ENCODE assay signal across 13 mouse cellular contexts in genomic region chr4:141504471-141504870, GRCm38 (mm10).
"Had no signal": no experiment of that assay in that cellular context is flagged by ENCODE, and none has a peak within 500 bp of the region (broad histone marks: within the 10 kb centered on the region; RNA-seq: fewer than 3 reads in every experiment).

No protein-coding gene starts in this region.

- H3K27ac ChIP-seq: kidney, embryonic 15.5 days; limb, embryonic 12.5 days; liver, embryonic 15.5 days; lung, embryonic 15.5 days; midbrain, embryonic 12.5 days had no signal

- ATAC-seq: intestine, embryonic 16.5 days; midbrain, embryonic 16.5 days had no signal

- H3K27me3 ChIP-seq: kidney, embryonic 15.5 days; limb, embryonic 12.5 days; liver, embryonic 15.5 days; lung, embryonic 15.5 days; midbrain, embryonic 12.5 days had no signal

- H3K9me3 ChIP-seq: kidney, embryonic 15.5 days; limb, embryonic 12.5 days; liver, embryonic 15.5 days; lung, embryonic 15.5 days; midbrain, embryonic 12.5 days had no signal

- H3K4me2 ChIP-seq: kidney, embryonic 15.5 days; limb, embryonic 12.5 days; liver, embryonic 15.5 days; lung, embryonic 15.5 days; midbrain, embryonic 12.5 days had no signal

- DNase-seq: kidney, adult 2 months; kidney, postnatal 14 days; layer of hippocampus, postnatal 36 days; right cerebral cortex, postnatal 4 days; spleen, adult 18-20 months; thymus, postnatal 36 days had no signal

- H3K36me3 ChIP-seq: lung, embryonic 15.5 days; midbrain, embryonic 12.5 days had no signal

- H3K9ac ChIP-seq: kidney, embryonic 15.5 days; limb, embryonic 12.5 days; liver, embryonic 15.5 days; lung, embryonic 15.5 days; midbrain, embryonic 12.5 days had no signal

- H3K4me3 ChIP-seq: kidney, embryonic 15.5 days; limb, embryonic 12.5 days; liver, embryonic 15.5 days; lung, embryonic 15.5 days; midbrain, embryonic 12.5 days had no signal
